Mouse (Mus musculus): ENCODE measurements around the gene Stpg3.
"Not testable (repeated sequence)": the region's sequence is repeated elsewhere in the genome, so short reads cannot be mapped to it uniquely, and the experiment has no call there.

The Stpg3 gene

DNA sequence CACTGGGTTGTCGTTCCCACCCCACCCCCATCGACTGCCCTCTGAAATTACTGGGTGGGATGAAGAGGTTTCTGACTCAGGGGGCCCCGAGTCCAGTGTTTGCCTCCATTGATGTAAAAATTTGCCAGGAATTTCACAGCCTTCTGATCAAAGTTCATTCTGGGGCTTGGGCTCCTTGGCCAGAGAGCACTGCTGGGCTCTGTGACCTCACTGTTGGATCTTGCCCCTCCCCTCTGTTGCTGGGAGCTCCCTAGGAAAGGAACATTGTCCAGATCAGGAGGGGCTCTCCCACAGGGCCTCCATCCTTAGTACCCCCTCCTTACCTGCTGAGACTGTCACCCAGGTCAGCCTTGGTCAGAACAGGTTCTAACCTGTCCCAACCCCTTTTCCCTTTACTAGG is at the start of gene Stpg3:
TSS of gene Stpg3 (minus strand) at position 194 of the 400 bp plus-strand sequence.
- no peak for DNase-seq (ENCODE audit: low read depth, low spot score)

DNA sequence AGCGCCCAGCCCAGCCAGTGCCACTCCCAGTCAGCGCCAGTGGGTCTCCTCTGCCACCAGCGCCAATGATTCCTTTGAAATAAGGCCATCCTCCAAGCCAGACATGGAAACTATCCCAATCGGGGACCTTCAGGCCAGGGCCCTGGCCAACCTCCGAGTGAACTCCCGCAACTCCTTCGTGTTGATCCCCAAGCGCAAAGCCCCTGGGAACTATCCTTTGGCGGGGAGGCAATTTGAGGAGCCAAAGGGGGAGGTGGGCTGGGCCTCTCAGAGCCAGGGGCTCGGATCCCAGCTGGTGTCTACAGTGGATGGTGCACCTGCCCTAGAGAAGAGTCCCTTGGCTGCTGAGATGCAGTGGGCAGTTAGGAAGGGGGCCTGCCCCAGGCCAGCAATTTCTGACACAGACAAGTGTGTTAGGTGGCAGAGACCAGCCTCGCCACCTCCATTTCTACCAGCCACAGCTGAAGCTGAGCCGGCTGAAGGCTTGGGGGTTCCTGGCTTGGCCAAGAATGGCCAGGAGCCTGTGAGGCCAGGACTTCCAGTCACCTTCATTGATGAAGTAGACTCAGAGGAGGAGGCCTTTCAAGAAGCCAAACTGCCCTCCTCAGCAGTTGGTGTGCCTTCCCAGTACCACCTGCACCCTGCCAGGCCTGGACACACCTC is 49.3 kb upstream of the Stpg3 start:
- no peak for DNase-seq (ENCODE audit: low read depth, low spot score)

DNA sequence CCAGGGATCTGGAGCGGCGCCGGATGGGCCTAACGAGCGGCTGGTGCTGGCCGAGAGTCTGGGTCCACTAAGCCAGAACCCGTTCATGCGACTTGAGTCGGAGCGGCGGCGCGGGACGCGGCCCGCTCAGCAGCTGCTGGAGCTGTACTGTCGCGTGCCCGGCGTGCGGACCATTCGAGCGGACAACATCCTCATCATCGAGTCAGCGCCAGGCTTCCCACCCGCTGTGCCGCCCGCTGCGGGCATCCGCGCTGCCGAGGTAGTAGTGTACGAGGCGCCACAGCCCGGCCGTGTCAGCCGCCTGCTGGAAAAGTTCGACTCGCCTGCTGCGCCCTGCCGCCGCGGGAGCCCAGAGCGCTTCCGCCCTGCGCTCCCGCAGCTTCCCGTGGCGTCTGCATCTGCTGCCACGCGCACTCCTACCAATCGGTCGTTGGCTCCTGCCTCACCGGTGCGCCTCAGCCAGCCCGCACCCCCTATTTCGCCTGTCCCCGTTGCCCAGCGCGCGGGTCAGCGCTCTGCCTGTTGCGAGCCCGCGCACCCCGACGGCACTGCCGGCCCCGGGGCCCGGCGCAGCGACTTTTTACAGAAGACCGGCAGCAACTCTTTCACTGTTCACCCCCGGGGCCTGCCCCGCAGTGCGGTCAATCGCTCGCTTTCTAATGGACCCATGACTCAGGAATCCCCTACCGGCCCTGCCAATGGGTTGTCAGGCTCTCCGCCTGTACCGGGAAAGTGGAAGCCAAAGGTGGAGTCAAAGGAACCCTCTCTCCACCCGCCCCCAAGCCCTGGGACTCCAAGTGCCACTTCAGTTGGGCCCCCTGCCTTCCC is 48.6 kb upstream of the Stpg3 start:
- no peak for DNase-seq (ENCODE audit: low read depth, low spot score)

DNA sequence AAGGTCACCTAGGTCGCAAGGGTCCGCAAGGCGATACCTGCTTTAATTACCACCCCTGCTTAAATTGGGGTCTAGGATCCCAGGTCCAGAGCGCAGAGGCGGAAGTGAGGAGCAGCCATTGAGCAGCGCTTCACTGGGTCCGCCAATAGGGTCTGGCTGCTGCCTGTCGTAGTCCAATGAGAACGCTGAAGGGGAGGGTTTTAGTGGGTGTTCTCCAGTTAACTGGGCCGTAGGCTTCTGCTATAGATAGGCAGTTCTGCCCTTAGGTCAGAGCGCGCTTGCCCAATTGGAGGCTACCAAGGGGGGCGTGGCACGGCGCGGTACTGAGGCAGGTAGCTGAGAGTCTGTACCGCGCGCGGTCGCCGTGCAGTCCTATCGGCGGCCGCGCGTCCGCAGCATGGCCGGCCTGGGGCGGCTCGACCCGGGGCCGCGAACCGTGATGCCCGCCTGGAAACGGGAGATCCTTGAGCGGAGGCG is 47.9 kb upstream of the Stpg3 start, which contains the start of gene Tprn:
TSS of gene Tprn (plus strand) at position 328 of the 477 bp plus-strand sequence.
- DNase-seq (ENCODE audit: low read depth, low spot score) = peak; percentile 90

DNA sequence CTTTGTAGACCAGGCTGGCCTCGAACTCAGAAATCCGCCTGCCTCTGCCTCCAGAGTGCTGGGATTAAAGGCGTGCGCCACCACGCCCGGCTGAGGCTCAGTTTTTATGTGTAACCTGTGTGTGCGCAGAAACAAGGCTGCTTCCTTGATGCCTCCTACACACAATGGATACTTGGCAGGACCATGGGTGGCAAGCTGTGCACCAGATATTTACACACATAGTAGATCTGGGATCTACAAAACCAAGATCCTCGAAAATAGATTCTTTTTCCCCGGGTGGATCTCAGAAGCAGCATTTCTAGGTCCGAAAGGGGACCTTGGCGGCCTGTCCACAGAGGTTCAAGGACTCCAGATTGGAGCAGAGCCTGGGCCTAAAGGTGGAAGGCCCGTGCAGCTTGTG is 47.4 kb upstream of the Stpg3 start:
- no peak for DNase-seq (ENCODE audit: low read depth, low spot score)

DNA sequence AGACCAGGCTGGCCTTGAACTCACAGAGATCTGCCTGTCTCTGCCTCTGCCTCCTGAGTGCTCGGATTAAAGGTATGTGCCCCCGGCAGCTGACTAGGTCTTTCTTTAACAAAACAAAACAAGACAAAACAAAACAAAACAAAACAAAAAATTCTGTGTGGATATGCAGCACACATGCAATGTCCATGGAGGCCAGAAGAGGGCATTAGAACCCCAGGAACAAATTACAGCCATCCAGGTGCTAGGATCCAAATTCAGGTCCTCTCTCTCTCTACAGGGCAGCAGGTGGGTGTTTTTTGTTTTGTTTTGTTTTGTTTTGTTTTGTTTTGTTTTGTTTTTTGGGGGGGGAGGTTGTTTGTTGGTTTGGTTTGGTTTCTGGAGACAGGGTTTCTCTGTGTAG is 44.5 kb upstream of the Stpg3 start:
- DNase-seq (ENCODE audit: low read depth, low spot score) = no peak

DNA sequence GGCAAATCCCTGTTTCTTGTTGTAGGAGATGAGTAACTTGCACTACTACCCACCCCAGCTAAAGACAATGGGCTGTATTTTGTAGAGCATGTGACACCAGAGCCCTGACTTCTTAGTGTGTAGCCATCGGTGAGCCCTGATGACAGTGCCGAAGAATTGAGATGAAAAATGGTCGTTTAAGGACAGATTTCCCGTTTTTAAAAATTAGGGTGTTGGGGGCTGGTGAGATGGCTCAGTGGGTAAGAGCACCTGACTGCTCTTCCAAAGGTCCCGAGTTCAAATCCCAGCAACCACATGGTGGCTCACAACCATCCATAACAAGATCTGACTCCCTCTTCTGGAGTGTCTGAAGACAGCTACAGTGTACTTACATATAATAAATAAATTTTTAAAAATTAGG is 42.8 kb upstream of the Stpg3 start:
- DNase-seq (ENCODE audit: low read depth, low spot score) = not testable (repeated sequence)

DNA sequence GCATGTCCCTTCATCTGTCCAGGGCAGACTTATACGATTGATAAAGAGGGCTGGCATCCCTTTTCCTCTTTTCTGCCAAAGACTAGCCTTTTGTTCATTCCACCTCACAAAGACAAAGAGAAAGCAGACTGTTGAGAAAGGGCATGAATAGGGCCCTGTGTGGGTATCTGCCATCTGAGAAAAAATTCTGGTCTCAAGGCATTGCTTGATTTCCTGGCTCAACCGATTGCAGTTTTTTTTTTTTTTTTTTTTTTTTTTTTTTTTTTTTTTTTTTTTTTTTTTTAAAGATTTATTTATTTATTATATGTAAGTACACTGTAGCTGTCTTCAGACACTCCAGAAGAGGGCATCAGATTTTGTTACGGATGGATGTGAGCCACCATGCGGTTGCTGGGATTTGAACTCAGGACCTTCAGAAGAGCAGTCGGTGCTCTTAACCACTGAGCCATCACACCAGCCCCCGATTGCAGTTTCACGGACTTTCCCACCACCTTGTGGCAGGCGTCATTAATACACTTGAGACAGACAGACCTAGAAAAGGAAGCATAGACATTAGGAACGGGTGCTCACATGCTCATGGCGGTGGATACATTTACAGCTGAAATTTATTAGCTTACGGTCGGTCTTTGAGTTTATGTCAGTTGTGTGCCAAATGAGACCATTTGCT is 42.1 kb upstream of the Stpg3 start:
- not testable (repeated sequence) for DNase-seq (ENCODE audit: low read depth, low spot score)

DNA sequence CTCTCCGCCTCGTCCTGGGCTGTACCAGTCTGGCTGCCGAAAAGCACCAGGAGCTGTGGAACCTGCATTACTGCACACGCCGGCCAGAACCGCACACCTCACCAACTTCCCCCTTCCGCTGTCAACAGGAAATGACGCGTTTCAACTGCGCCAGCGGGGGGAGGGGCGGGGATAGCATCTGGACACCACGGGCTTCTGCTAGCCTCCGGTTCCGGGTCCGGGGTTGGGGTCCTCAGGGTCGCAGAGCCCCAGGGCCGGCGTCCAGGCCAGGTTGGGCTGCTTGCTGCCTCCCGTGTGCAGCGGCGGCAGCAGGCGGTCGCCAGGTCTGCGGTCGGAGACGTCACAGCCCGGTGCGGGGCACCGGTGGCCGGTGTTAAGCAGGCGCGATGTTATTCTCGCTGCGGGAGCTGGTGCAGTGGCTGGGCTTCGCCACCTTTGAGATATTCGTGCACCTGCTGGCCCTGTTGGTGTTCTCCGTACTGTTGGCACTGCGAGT is 40.9 kb upstream of the Stpg3 start, which contains the start of gene Tmem203:
TSS of gene Tmem203 (plus strand) at position 156 of the 496 bp plus-strand sequence.
- DNase-seq (ENCODE audit: low read depth, low spot score) = peak; percentile 92

DNA sequence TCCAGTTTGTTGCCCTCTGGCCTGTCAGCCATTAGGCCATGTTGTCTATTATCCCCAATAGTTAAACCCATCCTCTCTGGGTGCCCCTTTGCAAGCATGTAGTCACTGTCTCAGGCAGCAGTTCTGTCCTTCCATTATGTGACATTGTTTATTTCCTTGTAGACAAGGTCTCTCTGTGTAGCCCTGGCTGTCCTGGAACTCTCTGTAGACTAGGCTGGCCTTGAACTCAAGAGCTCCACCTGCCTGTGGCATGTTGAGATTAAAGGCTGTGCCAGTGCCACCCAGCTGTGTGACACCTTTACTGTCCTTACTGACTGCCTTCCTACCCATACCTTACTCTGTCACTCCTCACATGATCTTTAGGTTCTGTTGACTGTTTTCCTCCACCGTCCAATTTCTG is 37.9 kb upstream of the Stpg3 start:
- DNase-seq (ENCODE audit: low read depth, low spot score) = no peak

DNA sequence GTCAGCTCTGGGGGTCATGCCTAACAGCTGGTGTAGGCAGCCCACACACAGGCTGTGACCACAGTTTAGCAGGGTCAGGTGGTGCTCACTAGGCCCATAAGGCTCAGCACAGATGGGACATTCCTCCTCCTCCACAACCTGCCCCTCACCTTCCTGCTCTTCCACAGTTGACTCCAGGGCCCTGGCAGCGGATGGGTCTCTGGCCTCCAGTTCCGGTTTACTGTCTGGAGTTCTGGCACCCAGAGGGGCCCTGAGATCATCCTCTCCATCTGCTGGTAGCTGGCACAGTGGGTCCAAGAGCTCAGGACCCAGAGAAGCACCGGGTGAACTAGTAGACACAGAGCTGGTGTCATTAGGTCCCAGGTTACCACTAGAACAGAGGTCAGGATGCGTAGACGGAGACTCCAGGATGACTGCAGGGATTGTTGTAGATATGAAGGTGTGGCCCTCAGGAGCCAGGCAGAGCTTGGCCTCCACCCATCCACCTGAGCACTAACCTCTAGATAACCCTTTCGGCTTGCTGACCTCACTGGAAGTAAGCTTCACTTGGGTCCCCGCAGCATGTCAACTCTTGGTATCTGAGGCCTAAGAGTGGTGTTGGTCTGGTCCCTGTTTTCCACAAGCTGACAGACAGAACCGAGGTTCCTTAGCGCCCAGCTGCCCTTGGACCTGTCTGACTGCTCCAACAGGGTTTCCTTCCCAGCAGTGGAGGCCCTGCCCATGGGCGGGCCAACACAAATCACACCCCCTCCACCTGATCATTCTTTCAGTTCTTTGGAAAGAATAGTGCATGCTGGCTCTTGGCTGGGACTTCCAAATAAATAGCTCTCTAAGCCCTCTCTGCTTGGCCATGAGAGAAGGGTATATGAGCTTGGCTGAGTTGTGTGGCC is 32.0 kb upstream of the Stpg3 start, which contains the start of gene AL732309.1:
TSS of gene AL732309.1 (minus strand) at position 681 of the 890 bp plus-strand sequence.
- DNase-seq (ENCODE audit: low read depth, low spot score) = no peak

DNA sequence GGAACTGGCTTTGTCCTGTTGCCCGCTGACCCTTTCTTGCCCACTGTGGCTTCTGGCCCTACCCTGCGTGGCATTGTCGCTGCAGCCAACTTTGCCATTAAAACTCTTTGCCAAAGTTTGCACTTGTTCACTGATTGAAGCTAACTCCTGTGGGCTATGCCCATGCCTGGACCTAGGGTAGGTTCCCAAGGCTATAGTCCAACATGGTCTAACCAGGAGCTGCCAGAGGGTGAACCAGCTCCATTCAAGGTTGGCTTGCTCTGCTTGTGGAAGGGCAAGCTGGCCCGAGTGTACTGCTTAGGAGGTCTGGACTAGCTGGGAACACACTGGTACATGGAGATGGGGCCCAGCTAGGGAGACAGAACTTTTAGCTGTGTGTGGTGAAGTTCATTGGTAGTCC is 29.7 kb upstream of the Stpg3 start:
- no peak for DNase-seq (ENCODE audit: low read depth, low spot score)

DNA sequence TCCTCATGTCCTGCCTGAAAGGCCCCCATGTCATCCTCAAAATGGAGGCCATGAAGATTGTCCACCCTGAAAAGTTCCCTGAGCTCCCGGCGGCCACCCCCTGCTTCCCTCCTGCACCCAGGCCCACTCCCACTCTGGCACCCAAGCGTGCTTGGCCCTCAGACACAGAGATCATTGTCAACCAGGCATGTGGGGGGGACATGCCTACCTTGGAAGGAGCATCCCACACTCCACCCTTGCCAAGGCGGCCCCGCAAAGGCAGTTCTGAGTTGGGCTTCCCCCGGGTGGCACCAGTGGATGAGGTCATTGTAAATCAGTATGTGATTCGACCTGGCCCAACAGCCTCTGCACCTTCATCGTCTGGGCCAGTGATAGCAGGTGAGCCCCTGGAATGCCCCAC is 28.9 kb upstream of the Stpg3 start:
- no peak for DNase-seq (ENCODE audit: low read depth, low spot score)

DNA sequence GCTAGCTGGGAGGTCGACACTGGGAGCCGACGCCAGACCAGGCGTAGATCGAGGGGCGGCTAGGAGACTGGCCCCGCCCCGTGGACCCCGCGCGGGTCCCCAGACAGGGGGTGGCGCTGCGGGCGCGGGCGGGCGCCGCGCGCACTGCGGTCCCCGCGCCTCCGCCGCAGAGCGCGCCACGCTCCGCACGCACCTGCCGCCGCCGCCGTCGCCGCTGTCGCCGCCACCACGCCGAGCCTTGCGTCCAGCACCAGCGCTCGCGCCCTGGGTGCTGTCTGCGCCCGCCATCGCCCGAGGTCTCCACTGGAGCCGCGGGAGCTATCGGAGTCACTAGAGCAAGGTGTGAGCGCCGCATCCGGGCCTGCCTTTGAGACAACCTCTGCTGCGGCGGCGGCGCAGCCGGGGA is 27.7 kb upstream of the Stpg3 start, which contains the start of the genes Rnf208 and Cysrt1:
TSS of gene Rnf208 (plus strand) at position 155 of the 406 bp plus-strand sequence.
TSS of gene Cysrt1 (minus strand) at position 352 of the 406 bp plus-strand sequence.
- no peak for DNase-seq (ENCODE audit: low read depth, low spot score)

DNA sequence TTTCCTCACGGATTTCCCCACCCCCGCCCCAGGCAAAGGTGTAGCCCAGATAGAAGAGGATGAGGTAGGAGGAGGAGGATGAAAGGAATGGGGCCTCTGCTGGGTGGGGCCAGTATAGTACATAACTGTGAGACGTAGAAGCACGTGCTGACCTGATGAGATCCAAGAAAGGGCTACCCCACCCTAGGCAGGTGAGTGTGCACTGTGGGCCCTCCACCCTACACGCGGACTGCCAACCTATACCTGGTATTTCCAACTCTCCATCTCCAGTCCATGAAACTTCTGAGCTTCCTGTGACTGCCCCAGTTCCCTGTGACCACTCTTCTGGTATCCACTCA is 27.0 kb upstream of the Stpg3 start:
- DNase-seq (ENCODE audit: low read depth, low spot score) = no peak

DNA sequence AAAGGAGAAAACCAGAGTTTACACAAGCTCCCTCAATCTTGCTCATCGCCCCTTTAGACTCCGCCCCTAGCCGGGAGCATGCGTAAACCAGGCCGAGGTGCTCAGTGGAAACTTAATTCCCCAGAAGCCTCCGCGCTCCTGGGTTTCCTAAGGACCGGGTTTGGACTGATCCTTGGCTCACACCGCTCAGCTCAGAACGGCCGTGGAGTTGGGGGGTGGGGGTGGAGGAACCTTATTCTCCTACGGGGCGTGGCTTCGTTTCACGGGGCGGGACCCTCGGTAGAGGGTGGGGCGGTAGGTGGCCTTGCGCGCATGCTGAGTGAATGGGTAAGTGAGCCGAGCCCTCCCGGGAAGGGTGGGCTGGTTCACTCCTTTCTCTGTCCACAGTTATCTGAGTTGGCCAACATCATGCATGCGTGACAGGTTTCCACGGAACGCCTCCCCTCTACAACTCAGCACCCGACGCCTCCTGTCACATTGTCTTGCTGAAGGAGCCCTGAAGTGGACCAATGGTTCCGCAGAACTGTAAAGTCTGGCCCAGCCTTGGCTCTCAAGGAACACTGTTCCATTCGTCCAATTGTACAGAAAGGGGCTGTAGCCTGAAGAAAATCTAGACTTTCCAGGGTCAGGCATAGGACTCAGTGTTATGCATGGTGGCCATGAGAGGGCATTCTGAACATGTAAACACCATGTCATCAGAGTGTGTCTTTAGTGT is 26.4 kb upstream of the Stpg3 start:
- DNase-seq (ENCODE audit: low read depth, low spot score) = peak; percentile 65

DNA sequence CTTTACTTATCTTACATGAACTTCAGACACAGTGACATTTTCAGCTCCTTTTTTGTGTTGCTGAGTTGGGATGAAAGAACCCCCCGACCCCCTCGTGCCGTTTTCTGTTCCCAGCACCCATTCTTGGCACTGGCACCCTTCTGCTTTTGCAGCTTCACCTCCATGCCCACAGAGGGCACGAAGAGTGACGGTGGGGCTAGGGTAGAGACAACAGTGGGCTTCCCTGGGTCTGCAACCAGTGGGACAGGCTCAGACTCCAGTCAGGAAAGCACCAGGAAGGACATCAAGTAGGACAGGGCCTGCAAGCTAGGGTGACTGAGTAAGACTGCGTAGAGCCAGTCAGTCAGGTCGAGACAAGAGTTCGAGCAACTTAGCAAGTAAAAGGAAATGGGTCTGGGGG is 25.9 kb upstream of the Stpg3 start:
- DNase-seq (ENCODE audit: low read depth, low spot score) = no peak

DNA sequence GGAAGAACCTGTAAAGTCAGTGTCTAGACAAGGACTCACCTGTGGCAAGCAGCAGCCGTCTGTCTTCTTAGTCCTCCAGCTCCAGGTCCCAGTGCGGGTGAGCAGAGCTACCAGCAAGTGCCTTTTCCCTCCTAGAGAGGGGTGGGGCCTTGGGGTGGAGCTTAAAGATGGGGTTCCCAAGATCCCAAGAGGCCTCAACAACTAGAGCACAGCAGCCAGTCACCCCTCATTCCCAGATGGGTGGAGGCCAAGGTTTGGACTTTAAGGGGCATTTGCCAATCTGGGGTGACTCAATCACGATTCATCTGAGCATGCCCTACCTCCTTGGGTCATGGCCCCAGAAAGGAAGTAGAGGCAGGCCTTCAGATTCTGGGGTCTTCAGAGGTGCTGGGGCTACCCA is 25.3 kb upstream of the Stpg3 start:
- DNase-seq (ENCODE audit: low read depth, low spot score) = no peak

DNA sequence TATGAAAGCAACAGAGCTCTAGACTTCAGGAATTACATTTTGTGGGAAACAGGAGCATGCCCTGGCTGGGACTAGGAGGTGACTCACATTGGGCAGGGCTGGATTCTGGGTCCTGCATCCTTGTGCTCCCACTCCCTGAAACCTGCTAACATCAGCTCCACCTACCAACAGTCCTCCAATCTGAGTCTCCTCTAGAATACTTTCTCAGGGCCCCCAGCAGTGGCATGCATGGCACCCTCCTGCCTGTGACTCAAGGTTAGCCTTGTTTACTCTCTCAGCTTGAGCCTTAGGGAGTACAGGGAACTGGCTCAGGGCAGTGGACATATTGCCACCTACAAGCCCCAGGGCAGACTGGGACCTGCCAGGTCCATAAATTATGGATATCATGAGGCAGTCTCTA is 23.7 kb upstream of the Stpg3 start:
- DNase-seq (ENCODE audit: low read depth, low spot score) = no peak

DNA sequence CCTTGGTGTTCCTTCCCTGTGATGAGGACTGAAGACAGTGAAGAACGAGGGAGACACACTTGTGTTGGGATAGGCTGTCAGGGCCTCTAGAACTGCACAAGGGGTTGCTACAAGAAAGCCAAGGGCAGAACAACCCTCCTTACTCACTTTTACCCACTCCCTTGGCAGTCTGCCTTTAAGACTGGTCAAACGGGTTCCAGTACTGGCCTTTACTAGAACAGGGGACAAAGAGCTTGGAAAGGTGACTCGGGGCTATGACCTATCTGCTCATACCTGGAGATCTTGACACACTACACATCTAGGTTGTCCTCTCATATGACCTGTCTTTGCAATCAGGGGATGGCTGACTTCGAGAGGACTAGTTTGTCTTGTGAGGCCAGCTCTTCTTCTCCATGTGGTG is 23.1 kb upstream of the Stpg3 start:
- no peak for DNase-seq (ENCODE audit: low read depth, low spot score)
